Mouse (Mus musculus): ENCODE data around the gene Mks1.
A peak's percentile ranks its signal among the peaks of the same experiment; 100 is the strongest.
"Not testable (repeated sequence)": the region's sequence is repeated elsewhere in the genome, so short reads cannot be mapped to it uniquely, and the experiment has no call there.

Gene Mks1

DNA sequence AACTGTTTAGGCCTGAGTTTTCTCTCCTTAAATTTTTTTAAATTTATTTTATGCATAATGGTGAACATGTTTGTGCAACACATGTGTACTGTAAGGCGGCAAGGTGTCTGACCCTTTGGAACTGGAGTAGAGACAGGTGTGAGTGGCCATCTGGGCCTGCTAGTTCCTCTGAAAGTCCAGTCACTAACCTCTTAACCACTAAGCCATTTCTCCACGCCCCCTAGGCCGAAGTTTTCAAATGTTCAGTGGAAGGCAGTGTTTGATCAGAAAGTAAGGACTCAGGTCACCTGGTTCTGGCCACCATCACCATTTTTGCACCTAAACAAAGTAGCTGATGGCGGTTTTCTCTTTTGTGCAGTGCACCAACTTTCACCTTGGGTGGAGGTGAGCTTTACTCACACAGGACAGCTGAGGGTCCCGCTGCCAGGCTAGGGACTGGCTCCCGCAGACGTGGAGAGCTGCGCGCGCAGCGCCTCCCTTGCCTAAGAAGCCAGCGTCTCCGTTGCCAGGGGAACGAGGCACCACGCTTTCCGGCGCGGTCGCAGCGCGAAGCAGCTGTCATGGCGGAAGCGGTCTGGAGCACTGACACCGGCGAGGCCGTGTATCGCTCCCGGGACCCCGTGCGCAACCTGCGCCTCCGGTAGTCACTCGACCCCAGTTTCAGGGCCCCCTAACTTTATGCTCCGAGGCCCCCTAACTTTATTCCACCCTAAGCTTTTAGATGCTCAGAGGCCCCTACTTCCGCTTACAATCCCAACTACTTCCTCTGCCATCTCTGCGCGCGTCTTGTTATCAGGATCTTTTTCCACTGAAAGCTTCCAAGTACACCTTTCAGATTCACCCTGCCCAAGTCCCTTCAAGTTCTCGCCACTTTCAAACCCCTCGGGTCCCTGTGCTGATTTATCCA, at the start of gene Mks1:
Mks1 (plus strand) TSS at position 526 of the 907 bp plus-strand sequence.
- peak; percentile 87 for DNase-seq (ENCODE audit: low read depth, low spot score)

DNA sequence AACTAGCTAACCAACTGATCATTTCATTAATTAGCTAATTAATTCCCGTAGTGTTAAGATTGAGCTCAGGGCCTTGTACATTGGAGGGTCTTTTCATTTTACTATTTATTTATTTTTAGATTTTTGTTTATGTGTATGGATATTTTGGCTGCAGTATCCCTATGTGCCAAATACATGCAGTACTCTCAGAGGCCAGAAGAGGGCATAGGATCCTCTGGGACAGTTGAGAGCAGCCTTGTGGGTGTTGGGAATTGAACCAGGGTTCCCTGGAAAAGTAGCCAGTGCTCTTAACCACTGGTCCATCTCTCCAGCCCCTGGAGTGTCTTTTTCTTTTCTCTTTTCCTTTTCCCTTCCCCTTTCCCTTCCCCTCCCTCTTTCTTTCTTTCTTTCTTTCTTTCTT, 47.6 kb upstream of the Mks1 start:
- no peak for DNase-seq (ENCODE audit: low read depth, low spot score)

DNA sequence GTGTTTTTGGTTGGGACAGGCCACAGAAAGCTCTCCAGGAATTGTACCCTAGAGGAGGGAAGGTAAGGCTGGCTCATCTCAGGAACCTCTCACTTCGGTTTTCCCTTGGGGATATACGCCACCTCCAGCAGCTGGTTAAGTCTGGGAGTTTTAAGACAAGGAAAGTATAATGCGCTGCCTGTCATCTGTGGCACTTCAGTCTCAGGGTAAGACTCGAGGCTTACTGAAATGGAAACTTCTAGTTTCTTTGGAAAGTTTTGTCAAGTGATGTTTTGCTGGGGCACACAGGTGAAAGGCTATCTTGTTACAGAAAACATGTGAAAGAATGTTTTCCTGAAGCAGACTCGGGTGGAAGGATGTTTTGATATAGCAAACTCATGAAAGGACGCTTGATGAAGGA, 45.6 kb upstream of the Mks1 start:
- DNase-seq (ENCODE audit: low read depth, low spot score), result no peak

DNA sequence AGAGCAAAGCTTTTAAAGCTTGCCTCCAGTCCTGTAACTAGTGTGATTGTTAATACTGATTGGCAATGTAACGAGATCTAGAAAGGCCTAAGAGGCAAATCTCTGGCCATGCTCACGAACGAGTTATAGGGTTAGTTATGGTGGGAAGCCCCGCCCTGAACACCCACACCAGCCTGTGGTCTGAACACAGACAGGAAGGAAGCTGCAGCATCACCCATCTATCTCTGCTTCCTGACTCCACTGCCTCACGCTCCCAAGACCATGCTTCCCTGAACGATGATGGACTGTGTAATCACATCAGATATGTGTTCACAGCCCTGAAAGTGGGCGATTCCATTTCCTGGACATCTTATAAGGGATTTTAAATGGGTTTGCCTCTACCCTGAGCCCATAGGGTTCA, 44.8 kb upstream of the Mks1 start:
- no peak for DNase-seq (ENCODE audit: low read depth, low spot score)

DNA sequence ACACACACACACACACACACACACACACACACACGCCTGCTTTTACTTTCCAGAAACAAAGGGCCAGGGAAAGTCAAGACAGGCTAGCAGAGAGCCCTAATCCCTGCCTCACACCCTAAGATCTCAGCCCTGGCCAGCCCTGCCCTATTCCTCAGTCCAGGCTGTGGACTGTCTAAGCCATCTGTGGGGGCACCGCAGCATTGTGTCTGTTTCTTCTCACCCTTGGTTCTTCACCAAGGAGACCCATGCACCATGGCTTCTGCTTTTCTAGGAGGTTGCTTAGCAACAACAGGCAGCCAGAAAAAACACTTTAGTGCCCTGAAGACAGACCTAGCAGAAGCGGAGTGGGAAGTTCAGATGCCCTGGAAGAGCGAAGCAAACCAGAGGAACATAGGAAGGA, 41.6 kb upstream of the Mks1 start:
- no peak for DNase-seq (ENCODE audit: low read depth, low spot score)

DNA sequence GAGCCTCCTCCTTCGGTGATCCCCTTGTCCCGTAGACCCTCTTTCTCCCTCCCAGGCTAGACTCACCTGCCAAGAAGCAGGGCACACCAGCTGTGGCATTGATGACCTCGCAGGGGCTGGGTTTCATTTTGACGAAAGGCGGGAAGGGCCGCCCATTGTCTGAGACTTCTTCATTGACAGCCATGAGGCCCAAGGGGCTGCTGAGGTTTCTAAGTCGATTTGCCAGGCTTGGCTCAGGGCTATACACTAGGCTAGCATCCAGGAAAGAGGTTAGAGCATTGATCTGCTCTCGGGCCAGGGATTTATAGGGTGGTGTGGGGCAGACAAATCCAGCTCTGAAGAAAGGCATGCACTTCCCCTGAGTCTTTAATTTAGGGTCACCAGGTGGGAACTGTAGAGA, 38.2 kb upstream of the Mks1 start:
- DNase-seq (ENCODE audit: low read depth, low spot score), result no peak

DNA sequence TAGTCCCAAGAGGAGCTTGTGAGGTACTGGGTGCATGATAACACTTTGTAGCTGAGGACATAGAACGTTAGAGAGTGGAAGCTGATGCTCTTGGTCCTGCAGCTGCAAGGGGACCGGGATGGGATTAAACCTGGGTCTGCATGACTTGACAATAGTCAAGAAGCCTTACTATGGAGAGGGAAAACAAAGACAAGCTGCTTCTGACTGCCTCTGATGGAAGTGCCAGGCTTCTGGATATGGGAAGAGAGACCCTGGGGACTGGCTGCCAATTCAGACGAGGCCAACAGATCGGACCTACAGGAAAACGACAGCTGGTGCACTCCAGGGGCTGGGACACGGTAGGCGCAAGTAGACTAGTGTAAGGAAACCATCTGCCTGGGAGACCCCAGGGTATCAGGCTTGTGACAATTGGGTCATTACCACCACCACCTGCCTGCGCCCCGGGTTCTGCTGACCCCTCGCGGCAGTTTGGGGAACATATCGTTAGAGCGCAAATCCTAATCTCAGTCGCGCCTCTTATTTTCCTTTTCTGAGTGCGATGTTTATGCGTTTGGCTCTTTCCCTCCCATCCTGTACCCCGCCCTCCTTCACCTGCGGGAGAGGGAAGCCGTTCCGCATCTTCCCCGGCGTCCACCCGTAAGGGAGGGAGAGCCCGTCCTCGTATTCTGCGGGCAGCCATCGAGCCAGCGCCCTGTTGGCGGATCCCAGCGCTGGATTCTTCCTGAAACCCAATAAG, 36.1 kb upstream of the Mks1 start:
- peak; percentile 53 for DNase-seq (ENCODE audit: low read depth, low spot score)

DNA sequence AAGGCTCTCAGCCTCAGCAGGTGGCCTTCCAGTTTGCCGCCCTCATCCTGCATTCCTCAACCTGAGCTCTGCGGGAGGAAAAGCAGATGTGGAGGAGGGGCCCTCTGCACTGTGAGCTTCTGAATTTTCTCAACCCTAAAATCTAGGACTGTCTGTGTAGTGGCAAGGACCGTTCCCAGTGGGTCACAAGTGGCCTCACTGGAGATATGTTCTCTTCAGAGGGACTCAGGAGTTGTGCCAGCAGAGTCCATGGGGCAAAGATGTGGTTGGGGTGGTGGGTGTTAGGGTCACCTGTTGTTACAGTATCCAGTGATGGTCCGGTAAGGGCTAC, 35.6 kb upstream of the Mks1 start:
- peak; percentile 17 for DNase-seq (ENCODE audit: low read depth, low spot score)

DNA sequence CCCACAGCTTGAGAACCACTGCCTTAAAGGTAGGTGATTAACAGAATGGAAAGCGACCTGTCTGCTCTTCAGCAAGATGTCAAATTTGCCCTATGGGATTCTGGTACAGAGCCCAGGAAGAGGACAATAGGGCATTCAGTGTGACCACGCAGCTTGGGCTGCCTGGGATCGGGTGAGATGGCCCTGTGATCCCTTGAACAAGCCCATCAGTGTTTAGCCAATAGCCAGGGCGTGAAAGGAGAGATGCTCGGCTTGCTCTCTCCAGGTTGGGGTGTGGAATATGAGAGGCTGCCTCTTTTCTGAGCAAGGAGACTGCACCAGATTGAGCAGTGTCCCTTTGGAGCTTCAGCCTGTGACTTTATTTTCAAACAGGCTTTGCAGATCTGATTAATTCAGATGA, 31.5 kb upstream of the Mks1 start:
- no peak for DNase-seq (ENCODE audit: low read depth, low spot score)

DNA sequence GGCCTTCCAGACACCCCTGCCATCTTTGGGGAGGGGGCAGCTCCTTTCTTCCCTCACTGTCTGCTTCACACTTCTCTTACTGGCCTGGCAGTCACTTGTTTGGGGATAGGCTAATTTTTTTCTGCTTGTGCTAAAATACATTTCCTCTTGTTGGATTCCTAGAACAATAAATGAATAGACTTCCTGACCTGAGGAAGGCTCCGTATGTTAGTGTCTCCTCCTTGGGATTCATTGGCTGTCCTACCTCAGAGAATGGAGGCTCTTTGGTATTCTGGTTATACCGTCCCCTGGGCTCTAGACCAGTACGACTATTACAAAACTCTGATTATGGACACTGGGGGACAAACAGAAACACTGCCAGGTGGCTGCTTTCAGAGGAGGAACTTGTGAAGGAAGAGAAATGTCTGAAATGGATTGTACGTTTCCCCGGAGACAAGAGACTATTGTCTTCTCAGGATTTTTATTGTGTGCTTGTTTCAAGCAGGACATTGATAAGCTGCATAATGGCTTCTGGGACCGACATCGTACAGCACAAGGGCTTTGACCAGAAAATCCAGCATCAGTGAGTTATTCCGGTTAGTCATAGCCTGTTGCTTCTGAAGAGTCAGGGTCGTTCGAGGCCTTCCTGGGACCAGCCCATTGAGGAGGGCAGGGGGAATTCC, 24.6 kb upstream of the Mks1 start, which contains the start of gene Lpo:
Lpo (minus strand) TSS at position 51 of the 662 bp plus-strand sequence.
- no peak for DNase-seq (ENCODE audit: low read depth, low spot score)

DNA sequence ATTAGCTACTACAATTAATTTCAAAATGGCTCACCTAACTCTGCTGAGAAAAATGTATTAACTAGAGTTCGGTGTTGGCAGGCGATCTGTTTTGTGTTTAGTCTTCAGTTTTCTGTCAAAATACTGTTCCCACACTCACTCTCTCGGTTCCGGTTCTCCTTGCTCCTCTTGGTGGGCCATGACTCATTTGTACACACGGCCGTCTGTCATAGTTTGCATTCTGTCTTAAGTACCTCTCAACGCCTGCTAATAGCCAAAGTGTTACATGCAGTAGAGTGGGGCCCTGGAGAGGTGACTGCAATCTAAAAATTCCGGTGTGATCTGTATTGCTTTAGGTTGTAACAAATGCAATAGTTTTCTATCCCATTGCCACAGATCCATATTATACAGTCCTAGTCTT, 12.3 kb upstream of the Mks1 start:
- DNase-seq (ENCODE audit: low read depth, low spot score), result no peak

DNA sequence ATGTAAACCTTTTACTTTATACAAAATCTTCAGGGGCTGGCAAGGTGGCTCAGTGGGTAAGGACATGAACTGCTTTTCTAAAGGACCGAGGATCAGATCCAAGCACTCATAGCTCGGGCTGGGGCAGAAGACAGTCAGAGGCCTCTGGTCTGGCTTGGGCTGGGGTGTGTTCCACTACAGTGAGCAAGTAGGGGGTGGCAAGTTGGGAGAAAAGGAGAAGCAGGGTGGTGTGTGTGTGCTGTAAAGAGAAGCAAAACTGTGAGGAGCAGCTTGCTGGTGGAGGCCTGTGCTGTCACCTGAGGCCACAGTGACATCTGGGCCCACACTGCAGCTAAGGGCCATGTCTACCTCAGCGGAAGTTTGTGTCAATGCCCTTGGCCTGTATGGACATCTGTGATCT, 11.6 kb upstream of the Mks1 start:
- no peak for DNase-seq (ENCODE audit: low read depth, low spot score)

DNA sequence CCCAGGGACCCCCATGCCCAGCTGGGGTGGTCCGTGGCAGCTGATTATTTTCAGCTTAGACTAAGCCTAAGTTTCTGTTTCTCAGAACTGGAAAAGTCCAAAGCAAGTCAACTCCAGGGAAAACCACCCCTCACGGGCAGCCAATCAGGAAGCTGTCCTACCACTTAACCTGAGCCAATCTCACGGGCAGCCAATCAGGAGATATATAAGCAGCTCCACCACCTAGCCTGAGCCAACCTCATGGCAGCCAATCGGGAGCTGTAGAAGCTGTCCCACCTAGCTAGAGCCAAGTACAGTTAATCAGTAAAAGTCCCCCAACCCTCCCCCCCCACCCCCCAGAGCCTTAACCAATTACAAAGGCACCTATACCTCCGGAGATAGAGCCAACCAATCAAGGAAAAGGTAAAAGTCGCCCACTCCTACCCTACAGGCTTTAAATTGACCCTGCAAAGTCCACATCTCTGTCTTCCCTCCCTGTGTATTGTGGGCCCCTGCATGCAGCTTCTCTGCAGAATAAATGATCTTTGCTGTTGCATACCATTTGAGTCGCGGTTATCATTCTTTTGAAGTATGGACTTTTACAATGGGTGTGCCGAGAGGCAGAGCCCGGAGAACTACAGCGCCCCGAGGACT, 5.9 kb upstream of the Mks1 start:
- DNase-seq (ENCODE audit: low read depth, low spot score), result no peak

DNA sequence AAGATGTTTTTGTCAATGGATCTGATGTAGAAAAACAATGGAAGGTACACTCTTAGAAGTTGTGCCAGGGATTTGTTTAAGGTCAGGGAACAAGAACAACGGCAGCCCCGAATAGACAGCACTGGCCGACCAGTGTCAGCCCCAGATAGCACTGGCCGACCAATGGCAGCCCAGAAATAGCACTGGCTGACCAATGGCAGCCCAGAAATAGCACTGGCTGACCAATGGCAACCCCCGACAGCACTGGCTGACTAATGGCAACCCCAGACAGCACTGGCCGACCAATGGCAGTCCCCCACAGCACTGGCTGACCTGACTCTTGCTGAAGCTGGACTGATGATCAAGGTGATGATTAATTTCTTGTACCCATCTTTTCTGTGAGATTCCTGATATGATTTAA, 5.1 kb upstream of the Mks1 start:
- no peak for DNase-seq (ENCODE audit: low read depth, low spot score)

DNA sequence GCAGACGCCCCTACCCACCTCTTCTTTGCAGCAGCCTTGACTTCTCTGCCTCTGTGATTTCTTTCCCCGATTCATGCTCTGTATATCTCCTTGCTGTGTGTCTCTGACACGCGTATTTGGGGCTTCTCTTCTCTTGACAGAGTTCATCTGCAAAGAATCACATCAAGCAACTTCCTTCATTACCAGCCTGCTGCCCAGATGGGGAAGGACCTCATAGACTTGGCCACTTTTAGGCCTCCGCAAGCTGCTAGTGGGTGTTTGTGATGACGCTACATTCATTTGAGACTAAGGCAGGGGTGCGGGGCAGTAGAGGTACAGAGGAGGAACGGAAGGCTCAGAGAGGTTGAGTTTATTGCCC, 561 bp downstream of the Mks1 start:
- DNase-seq (ENCODE audit: low read depth, low spot score), result no peak

DNA sequence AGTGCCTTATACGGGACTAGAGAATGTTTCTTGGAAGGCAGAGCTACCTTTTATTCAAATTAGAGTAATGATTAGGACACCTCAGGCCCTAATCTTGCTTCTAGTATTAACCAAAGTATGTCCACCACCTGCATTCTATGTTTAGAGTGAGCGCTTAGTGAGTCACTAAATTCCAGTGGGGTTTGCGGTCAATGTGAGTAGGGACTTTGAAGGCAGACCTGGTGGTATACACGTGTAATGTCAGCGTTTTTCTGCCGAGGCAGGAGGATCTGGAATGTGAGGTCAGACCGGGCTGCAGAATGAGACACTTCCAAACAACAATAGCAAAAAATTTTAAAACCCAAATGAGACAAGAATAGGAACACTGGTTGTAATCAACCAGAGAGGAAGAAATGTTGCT, 1.5 kb downstream of the Mks1 start:
- no peak for DNase-seq (ENCODE audit: low read depth, low spot score)

DNA sequence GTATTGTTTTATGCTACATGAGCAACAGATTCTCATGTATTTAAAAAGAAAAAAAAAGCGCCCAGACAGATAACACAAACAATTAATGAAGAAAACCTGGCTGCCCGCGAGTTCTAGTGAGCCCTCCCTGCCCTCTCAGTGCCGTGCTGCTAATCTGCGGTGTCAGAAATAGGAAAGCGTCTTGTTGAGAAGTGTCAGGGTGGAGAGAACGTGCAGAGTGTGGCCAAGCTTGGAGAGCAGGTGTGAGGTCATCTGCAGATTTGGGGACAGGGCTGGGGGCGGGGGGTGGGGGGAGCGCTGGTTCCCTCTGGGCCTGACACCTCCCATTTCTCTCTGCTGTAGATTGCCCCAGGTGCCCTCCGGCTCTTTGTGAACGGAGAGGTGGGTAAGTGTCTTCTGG, 6.3 kb downstream of the Mks1 start:
- DNase-seq (ENCODE audit: low read depth, low spot score), result no peak

DNA sequence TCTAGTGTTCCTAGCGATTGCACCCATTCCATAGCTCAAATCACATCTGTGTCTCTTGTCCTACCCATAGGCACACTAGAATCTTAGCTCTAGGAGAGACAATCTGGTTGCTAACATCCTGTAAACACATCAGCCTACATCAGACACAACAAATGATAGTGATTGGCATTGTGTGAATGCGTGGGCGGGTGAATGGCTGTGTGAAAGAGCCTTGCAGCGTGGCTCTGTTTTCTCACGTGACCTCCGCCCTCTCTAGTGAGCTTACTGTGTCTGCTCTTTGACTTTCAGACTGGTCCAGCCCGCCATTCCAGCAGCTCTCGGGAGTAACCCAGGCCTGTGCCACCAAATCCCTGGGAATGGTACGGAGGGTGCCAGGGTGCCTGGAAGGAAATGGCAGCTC, 7.4 kb downstream of the Mks1 start:
- no peak for DNase-seq (ENCODE audit: low read depth, low spot score)

DNA sequence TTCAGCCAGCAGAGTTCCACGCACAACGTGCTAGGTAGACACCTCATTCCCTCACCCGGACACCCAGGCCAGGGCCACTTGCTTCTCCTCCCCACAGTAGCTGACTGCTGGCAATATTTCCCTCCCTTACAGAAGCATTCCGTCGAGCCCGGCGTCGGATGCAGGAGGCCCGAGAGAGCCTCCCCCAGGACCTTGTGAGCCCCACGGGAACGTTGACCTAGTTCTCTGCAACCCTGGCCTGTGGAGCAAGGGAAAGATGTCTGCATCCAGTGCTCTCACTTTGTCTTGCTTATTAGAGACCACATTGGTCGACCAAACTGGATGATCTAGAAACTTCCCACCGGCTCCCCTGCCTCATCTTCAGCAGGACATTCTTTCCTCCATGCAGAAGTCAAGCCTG, 9.8 kb downstream of the Mks1 start:
- DNase-seq (ENCODE audit: low read depth, low spot score), result no peak

DNA sequence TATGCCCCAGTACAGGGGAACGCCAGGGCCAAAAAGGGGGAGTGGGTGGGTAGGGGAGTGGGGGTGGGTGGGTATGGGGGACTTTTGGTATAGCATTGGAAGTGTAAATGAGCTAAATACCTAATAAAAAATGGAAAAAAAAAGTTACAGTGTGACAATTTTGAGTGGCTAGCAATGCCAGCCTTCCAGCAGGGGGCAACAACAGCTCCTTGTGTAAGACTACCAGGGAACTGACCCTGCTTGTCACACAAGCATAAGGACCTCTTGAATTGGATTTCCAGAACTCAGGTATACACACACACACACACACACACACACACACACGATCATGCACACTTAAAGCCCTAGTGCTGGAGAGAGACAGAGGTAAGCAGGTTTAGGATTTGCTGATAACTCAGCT, 13.9 kb downstream of the Mks1 start:
- DNase-seq (ENCODE audit: low read depth, low spot score), result not testable (repeated sequence)

DNA sequence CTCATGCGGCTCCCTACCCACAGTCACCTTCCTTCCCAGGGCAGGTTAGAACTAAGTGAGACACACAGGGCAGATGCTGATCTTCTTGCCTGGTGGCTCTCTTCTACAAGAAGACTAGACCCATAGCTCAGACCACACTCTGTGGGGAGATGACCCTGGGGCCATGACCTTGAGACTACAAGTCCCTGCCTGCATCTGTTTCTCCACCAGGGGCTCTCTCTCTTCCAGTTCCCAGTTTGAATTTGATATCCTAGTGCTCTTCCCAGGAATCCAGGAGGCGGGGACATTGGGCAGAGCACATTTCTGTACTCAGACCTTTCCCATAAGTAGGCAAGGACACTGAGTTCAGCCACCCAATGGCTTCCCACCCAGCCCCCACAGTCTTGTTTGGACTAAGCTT, 17.1 kb downstream of the Mks1 start:
- DNase-seq (ENCODE audit: low read depth, low spot score), result no peak

DNA sequence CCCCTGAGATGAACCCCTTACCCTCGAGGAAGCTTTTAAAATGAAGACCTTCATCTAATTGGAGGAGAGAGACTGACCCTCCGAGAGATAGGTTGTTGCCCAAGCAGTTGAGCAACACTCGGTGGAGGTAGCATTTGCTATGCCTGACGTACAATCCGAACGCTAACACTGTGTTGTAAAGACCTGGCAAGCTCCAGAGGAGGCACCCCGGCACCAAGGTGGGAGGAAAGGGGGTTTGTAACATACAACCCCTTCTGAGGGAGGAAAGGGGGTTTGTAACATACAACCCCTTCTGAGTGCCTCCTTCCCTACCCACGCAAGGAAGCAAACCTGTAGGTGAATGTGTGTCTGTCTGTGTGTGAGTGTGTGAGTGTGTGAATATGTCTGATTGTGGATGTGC, 18.8 kb downstream of the Mks1 start:
- no peak for DNase-seq (ENCODE audit: low read depth, low spot score)
